Mouse (Mus musculus): Measurements from ENCODE around the gene Gzmb.
"Not testable (repeated sequence)": the region's sequence is repeated elsewhere in the genome, so short reads cannot be mapped to it uniquely, and the experiment has no call there.

Gene Gzmb

DNA sequence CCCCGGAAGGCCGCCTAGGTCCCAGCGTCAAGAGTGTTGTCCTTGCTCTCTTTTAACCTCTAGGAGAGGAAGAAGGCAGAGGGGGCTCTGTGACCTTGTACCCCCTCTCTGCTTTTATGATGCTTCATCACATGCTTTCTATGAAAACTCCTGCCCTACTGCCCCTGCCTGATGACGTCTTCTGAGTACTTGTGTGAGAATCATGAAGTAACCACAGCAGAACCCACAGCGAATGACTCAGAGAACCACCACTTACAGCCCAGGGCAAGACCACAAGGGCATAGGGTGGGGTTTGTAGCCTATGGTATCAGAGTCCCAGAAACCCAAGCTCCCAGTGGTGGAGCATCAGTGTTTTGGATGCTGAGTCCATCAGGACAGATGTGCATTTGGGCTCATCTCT is at the start of gene Gzmb:
TSS of gene Gzmb (minus strand) at position 108 of the 400 bp plus-strand sequence.
- DNase-seq (ENCODE audit: low read depth, low spot score), result no peak

DNA sequence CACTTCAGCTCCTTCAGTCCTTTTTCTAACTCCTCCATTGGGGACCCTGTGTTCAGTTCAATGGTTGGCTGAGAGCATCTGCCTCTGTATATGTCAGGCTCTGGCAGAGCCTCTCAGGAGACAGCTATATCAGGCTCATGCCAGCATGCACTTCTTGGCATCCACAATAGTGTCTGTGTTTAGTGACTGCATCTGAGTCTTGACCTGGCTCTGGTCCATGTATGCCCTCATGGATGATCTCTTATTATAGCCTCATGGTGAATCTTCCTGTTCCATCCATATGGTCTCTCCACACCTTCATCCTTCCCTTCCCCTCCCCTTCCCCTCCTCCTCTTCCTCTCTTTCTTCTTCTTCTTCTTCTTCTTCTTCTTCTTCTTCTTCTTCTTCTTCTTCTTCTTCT is 49.7 kb upstream of the Gzmb start:
- DNase-seq (ENCODE audit: low read depth, low spot score), result not testable (repeated sequence)

DNA sequence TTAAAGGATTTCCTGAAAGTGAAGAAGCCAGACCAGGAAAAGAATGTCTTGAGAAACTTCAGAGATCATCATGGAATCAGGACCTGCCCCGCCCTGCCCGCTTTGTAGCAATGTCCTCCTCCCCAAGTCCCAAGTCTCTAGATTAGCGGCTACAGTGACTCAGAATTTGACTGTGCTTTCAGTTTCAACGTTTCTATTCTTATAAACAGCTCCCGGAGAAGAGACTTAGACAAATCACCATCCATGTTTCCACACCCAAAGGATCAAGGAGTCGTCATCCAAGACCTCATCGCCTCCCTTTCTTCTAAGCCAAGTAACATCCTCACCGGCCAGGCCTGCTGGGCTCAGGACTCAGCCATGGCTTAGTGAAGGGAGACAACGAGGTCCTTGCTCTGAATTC is 48.2 kb upstream of the Gzmb start:
- DNase-seq (ENCODE audit: low read depth, low spot score), result no peak

DNA sequence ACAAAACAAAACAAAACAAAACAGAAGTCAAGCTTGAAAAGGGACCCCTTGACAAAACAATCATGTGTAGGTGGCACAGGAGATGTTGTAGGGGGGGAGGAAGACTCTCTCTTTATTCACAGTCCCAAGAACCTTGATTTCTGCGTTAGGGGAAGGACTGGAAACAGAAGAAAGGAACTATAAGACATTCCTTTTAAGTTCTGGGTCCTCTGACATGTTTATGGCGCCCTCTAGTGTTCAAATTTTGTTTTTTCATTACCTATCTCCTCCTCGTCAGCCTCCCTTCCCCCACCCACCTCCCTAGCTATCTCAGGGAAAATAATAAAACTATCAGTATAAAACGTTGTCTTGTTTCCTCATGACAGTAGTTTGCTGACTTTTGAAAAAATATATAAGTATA is 42.1 kb upstream of the Gzmb start:
- peak; percentile 73 for DNase-seq (ENCODE audit: low read depth, low spot score)

DNA sequence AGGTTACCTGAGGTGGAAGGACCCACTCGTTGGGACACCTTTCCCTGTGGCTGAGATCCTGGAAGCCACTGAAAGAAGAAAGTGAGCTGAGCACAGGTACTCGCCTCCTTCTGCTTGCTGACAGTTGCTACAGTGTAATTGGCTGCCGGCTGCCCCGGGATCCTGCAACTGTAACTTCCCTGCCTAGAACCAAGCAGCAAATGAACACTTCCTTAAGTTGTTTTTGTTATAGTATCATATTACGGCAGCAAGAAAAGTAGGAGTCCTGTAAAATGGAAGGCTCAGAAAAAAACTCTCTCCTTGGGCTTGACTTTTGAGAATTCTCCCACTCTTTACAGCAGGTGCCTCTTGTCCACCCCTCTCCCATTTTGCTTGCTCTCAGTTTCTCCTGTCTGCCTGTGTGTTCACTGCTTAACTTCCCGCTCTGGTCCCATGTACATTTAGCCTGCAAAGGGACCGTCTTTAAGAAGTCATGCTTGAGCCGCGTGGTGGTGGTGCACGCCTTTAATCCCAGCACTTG is 41.5 kb upstream of the Gzmb start:
- DNase-seq (ENCODE audit: low read depth, low spot score), result no peak

DNA sequence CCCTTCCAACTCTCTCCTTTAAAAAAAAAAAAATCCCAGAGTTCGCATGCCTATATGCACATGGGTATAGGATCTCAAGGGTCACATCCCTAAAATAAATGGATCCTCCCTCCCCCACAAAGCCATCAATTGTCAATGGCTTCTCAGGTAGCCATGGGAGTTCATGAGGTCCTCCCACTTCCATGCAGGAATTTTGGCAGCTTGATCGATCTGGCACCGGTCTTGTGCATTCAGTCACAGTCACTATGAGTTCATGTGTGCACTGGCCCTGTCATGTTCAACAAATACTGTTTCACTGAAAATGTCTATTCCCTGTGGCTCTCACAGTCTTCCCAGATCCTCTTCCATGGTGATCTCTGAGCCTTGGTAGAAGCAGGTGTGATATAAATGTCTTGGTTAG is 40.0 kb upstream of the Gzmb start:
- no peak for DNase-seq (ENCODE audit: low read depth, low spot score)

DNA sequence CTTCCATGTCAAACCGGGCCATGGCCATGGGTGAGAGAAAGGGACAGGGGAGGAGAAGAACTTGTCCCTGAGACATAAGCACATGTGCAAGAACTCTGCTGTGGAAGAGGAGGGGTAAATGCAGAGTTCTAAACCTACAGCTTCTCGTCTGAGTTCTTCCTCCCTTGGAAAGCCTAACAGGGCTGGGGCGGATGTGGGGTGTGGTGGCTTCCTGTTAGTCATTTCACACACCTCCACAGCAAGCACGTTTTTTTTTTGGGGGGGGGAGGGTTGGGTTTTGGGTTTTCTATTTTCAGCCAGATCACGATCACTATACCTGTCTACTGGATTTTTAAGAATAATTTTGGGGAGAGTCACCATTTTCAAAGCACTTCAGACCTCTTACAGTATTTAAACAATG is 34.7 kb upstream of the Gzmb start:
- no peak for DNase-seq (ENCODE audit: low read depth, low spot score)

DNA sequence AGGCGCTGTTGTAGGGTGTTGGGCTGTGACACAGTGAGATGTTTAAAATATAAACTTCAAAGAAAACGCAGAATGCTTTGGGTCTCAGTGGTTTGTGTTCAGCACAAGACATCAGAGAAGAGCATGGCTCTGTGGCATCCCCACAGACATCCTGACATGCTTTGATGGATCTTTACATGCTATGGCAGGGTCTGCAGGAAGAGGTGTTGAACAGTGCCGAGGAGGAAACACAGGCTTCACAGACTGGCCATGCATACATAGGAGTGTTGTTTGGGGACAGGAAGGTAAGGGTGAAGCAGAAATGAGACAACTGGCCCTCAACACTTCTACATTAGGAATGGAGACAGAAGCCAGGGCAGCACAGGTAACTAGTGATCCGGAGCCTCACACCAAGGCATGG is 34.0 kb upstream of the Gzmb start:
- no peak for DNase-seq (ENCODE audit: low read depth, low spot score)

DNA sequence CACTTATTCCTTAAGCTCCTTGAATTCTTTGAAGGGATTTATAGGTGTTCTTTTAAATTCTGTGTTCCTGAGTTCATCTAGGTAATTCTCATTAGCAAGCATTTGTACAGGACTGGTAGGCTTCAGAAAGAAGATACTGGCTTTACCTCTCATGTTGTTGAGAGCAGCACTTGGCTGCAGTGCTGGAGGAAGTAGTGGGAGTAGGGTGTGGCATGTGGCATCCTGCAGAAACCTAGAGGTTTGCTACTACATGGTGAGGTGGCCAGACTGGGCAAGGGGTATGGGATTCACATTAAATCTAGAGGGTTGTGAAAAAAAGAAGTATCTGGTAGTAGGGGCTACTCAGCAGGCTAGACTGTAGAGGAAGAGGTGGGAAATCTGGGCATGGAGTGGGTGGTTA is 31.1 kb upstream of the Gzmb start:
- DNase-seq (ENCODE audit: low read depth, low spot score), result no peak

DNA sequence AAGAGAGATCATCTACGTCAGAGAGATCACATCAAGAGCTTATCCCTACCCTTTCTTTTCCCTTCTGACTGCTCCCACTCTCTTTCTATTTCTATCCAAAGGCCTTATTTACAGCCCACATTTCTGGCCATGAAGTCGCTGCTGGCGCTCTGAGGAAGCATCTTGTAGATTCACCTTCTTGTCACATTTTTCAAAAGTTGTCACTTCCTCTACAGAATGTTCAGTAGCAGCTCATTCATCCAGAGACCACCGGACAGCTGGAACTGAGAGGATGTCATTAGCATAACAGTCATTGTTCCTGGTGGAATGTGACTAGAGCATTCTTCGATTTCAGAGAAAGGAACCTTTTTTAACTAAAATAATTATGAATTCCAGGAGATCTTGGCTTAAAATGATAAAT is 26.6 kb upstream of the Gzmb start:
- peak; percentile 64 for DNase-seq (ENCODE audit: low read depth, low spot score)

DNA sequence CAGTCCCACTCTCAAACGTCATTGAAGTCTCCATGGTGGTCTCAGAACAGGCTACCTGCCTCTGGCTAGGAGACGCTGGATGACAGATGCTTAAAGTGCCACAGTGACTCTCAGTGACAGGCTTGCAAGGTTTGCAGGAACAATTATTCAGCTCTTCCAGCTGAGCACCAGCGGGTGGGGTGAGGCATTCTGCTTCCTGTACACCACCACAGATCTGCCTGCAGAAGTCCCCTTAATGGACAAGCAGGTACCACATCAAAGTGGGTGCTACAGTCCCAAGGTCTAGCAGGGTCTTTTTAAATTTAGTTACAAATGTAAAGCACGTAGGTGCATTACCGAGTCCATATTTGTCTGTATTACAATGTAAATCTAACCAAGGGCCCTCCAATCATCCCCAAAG is 25.7 kb upstream of the Gzmb start:
- DNase-seq (ENCODE audit: low read depth, low spot score), result no peak

DNA sequence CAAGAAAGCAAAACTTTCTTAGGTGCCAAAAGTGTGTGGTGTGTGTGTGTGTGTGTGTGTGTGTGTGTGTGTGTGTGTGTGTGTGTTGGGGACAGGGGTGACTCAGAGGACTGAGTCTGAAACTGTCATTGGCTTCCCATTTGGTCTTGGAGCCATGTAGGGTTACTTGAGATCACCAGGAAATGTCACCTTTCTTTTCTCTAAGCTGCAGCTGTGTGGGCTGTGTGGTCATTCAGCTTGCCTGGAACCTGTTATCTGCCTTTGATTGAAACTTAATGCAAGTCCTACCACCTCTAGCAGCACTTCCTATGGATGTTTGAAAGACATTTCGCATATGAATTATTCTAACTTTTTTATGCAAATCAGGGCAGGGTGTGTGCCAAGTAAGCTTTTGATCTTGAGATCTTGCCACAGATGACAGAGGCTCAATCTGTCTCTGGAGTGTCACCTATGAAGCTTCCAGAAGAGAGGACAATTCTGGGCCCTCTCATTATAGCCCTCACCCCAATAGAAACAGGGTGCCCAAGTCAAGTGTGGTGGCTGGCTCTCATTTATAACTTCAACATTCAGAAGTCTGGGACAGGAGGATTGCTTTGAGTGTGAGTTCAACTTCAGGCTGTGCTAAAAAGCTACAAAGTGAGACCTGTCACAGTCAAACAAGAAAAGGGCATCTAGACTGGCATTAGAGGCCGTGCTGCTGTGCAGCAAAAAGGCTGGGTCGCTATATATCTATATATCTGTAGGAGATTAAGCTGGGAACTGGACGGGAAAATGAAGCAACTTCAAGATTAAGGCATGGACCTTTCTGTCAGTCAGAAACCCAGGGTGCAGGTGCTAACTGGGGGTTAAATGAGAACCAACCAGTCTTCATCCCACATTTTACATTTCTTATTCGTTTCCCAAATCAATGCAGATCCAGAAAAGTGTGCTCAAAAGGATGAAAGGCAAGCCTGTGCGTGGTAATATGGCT is 22.6 kb upstream of the Gzmb start:
- DNase-seq (ENCODE audit: low read depth, low spot score), result no peak

DNA sequence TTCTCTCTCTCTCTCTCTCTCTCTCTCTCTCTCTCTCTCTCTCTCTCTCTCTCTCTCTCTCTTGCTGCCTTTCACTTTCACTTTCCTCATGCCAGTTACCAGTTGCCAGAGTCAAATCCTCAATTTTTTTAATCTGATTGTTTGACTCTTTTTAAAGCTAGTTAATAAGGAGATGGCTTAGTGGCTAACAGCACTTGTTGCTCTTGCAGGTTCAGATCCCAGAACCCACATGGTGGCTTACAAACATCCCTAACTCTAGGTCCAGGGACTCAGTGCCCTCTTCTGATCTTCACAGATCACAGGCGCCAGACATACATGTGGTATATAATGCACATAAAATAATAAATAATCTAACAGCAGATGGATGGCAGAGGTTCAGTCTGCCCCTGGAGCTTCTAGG is 21.8 kb upstream of the Gzmb start:
- no peak for DNase-seq (ENCODE audit: low read depth, low spot score)

DNA sequence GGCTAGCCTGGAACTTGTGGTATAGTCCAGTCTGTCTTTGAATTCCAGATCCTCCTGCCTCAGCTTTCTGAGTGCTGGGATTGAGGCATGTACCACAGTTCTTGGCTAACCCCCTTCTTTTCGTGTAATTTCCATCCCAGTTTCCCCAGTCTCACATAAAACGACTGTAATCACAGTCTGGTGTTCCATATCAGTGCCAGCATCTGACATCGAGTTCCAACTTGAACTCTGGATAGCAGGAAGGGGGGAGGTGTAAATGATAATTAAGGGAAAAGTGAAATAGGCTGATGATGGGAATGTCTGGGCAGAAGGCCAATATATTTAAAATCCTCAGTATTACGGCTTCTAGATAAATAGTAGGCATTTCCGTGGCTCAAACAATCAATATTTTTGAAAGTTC is 19.0 kb upstream of the Gzmb start:
- no peak for DNase-seq (ENCODE audit: low read depth, low spot score)

DNA sequence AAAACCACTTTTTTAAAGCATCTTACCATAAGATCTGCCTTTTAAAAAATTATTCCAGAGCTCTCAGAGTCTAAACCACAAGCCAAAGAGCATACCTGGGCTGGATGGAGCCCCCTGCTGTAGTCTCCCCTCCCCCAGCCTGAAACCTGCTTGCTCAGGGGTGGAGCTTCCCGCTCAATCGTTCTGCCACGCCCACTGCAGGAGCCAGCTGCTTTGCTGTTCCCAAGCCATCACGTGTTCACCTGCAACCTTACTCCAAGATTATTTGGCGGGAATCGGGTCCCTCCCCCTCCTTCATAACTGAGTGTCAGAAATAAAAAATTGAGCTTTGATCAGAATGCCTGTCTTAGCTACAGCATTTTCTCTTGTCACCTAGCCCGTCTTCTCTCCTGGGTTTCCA is 16.6 kb upstream of the Gzmb start:
- peak; percentile 59 for DNase-seq (ENCODE audit: low read depth, low spot score)

DNA sequence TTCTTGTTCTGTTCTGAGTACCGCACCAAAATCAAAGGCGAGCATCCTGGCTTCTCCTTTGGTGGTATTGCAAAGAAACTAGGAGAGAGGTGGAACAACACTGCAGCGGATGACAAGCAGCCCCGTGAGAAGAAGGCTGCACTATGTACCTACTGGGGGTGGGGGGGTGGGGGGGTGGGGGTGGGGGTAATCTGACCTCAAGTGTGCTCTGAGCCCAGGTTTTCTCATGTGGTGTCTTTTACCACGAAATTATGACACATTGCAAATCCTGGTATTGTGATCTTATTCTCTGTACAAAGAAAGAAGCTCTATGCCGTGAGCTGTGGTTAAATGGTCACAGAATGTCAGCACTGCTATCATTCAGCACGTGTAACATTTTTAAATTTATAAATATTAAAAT is 14.0 kb upstream of the Gzmb start:
- DNase-seq (ENCODE audit: low read depth, low spot score), result not testable (repeated sequence)

DNA sequence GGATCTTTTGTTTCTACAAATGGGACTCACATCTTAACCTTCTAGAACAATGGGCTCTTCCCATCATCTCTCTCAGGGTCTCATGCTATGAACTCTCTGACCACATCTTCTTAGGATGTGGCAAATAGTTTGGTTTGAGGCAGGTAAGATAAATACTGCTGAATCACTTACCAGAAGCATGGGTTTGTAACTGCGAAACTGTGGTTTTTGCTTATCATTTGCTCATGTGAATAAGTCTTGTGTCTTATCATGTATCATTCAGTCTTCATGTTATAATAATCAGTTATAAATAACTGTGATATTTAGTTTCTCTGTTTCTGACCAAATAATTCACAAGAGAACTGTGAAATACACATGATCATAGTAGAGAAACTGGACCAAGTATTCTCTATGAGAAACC is 4.0 kb upstream of the Gzmb start:
- no peak for DNase-seq (ENCODE audit: low read depth, low spot score)

DNA sequence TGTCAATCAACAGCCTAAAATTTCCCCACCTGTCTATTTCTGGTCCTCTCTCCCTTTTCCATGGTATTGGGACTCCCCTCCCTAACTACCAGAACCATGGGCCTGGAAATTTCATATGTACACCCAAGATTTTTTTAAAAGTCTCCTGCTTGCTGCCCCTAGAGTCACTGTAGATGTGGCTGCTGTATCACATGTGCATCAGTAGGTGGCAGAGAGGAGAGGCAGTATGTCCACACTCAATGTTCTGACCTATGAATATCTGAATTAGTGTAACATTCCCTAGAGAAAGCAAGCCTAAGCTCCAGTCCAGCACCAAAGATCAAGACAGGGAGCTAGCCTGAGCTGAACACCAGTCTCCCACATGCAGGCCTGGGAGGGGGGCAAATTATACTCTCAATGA is 21.7 kb downstream of the Gzmb start:
- no peak for DNase-seq (ENCODE audit: low read depth, low spot score)

DNA sequence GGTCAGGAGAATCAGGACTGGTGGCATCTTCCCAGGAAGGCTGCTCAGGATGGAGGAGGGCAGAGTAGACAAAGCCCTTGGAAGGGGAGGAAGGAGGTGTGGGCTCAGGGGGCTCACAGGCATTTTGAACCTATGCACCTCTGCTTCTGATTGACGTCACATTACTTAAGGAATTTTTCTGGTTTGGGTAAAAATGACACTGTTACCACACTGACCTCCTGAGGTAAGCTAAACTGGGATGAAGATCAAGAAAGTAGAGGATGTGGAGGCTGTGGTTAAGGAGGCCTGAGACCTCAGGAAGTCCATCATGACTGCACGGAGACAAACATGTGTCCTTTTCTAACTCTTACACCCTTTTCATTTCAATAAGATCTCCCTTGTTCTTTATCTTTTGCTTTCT is 27.5 kb downstream of the Gzmb start, which contains the start of gene Gzmc:
TSS of gene Gzmc (minus strand) at position 101 of the 400 bp plus-strand sequence.
- no peak for DNase-seq (ENCODE audit: low read depth, low spot score)

DNA sequence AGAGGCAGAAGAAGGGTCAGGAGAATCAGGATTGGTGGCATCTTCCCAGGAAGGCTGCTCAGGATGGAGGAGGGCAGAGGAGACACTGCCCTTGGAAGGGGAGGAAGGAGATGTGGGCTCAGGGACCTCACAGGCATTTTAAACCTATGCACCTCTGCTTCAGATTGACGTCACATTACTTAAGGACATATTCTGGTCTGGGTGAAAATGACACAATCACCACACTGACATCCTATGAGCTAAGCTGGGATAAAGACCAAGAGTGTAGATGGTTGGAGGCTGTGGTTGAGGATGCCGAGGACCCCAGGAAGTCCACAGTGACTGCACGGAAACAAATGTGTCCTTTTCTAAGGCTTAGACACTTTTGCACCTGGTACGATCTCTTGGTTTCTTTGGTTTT is 50.7 kb downstream of the Gzmb start, which contains the start of gene Gzmf:
TSS of gene Gzmf (minus strand) at position 101 of the 400 bp plus-strand sequence.
- DNase-seq (ENCODE audit: low read depth, low spot score), result no peak

All from R1 (cell line).